Mouse (Mus musculus) limb, embryonic 13.5 days (tissue): Measurements from ENCODE around the gene Reg1. TPM values are rescaled to one million over a fixed set of nuclear protein-coding genes. Genes with fewer than 3 reads are reported as not detected.
"Not testable (repeated sequence)": the region's sequence is repeated elsewhere in the genome, so short reads cannot be mapped to it uniquely, and the experiment has no call there.

Experiments
- ATAC-seq: fragments of 200-750 bp; cut with Nextera tagmentation; 2 replicates; pipeline ENCODE4 v1.8.0; 2017; ENCODE audit warnings: low read depth, moderate number of reproducible peaks, moderate TSS enrichment; ENCODE audit not compliant: low FRiP score
- H3K27ac ChIP-seq: fragments of 300-500 bp; sonication (generic); 2 replicates; pipeline ENCODE4 v1.5.1; 2015; ENCODE audit warnings: inconsistent platforms, mild to moderate bottlenecking, moderate library complexity
- H3K27me3 ChIP-seq: fragments of 300-500 bp; sonication (generic); 2 replicates; pipeline ENCODE4 v1.6.1; 2015; ENCODE audit warnings: mild to moderate bottlenecking, inconsistent platforms
- H3K36me3 ChIP-seq: fragments of 300-500 bp; sonication (generic); 2 replicates; pipeline ENCODE4 v1.6.1; 2015; ENCODE audit warnings: inconsistent platforms, mild to moderate bottlenecking, moderate library complexity
- H3K4me1 ChIP-seq: fragments of 300-500 bp; sonication (generic); 2 replicates; pipeline ENCODE4 v1.6.1; 2015; ENCODE audit warnings: inconsistent platforms
- H3K4me2 ChIP-seq: fragments of 300-500 bp; sonication (generic); replicated peaks from 2 replicates; pipeline ENCODE4 v1.6.1; 2015; ENCODE audit warnings: inconsistent platforms, mild to moderate bottlenecking, moderate library complexity
- H3K4me3 ChIP-seq: fragments of 300-500 bp; sonication (generic); 2 replicates; pipeline ENCODE4 v1.5.1; 2015; ENCODE audit warnings: moderate library complexity, mild to moderate bottlenecking, inconsistent platforms
- H3K9ac ChIP-seq: fragments of 300-500 bp; sonication (generic); 2 replicates; pipeline ENCODE4 v1.6.1; 2015; ENCODE audit warnings: mild to moderate bottlenecking, inconsistent platforms
- H3K9me3 ChIP-seq: fragments of 300-500 bp; sonication (generic); 2 replicates; pipeline ENCODE4 v1.6.1; 2016; ENCODE audit warnings: inconsistent platforms
- WGBS: fragments of 180-500 bp; shearing (Covaris S2); methylation state at CpG from one replicate; pipeline ENCODE4 v1.1.7; 2015; 5-methylcytosine and 5-hydroxymethylcytosine counted together
- polyA plus RNA-seq: library from polyadenylated mRNA; unstranded; fragments of >200 nt; fragmentation: Nextera tagmentation; extraction: Ambion mirVana; gene quantifications from 2 replicates; pipeline ENCODE4 v1.2.1, GENCODE M21; 2015

The Reg1 gene
- not detected in 2 replicates for polyA plus RNA-seq

DNA sequence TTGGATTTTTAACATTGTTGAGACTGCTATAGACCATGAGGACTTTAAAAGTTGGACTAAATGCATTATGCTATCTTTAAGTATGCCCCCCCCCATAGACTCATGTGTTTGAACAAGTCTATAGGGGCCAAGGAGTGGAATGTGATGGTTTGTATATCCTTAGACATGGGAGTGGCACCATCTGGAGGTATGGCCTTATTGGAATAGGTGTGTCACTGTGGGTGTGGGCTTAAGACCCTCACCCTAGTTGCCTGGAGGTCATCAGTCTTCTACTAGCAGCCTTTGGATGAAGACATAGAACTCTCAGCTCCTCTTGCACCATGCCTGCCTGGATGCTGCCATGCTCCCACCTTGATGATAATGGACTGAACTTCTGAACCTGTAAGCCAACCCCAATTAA lies at the start of gene Reg1:
Gene Reg1 (plus strand): TSS at position 301 of the 400 bp plus-strand sequence.
- not testable (repeated sequence) for H3K9me3 ChIP-seq, H3K9ac ChIP-seq, H3K4me1 ChIP-seq, ATAC-seq, H3K4me2 ChIP-seq, H3K36me3 ChIP-seq, H3K27ac ChIP-seq, H3K4me3 ChIP-seq, H3K27me3 ChIP-seq

DNA sequence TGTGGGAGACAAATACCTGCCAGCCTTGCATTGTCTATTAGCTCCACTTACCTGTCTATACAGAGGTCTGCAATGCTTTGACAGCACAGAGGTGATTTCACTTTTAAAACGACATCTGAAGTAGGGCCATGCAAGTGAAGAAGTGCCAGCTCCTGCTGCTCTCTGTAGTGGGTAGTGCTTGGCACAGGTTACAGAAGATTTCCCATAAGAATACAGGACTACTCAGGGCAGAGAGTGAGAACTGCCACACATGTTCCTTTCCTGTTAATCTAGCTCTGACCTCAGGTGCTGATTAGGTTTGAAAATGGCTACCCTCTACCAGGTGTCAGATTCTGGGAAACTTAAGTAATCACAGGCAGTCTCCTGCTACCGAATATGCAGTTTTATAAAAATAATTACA lies 43.7 kb upstream of the Reg1 start, which contains the start of gene Reg3d:
Gene Reg3d (minus strand): TSS at position 101 of the 400 bp plus-strand sequence.
- H3K27ac ChIP-seq, result no peak within 1 kb of the TSS
- H3K4me1 ChIP-seq, result no peaks in the 10 kb centered on the region
- 72% methylated on average over 2 of the region's 2 CpGs for WGBS
- H3K4me3 ChIP-seq, result no peak within 1 kb of the TSS
- no peaks in the 10 kb centered on the region for H3K36me3 ChIP-seq
- H3K9me3 ChIP-seq, result no peaks in the 10 kb centered on the region
- no peak within 1 kb of the TSS for H3K4me2 ChIP-seq
- no peak within 1 kb of the TSS for H3K9ac ChIP-seq
- ATAC-seq, result no peak
- H3K27me3 ChIP-seq, result no peaks in the 10 kb centered on the region

DNA sequence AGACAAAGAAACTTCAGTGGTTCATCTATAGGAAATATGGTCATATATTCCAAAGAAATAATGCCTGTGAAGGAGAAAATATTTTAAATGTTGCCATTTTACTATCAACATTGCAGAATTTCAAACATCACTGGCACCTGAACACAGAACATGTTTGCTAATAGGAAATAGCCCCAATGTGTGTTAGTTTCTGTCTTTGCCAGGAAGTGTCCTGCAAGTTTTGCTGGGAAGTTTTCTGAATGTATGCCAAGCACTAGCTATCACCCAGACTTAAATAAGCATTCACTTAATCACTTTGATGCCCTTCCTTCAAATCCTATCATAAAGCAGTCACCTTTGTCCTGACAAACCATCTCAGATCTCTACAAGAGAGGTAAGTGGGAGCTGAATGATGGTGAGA lies 42.1 kb upstream of the Reg1 start, which contains the start of gene Reg3a:
Gene Reg3a (plus strand): TSS at position 301 of the 400 bp plus-strand sequence.
- Histone ChIP-seq H3K4me3 (no peak within 1 kb of the TSS), H3K36me3 (no peaks in the 10 kb centered on the region), H3K4me2 (no peak within 1 kb of the TSS), H3K4me1 (no peaks in the 10 kb centered on the region), H3K9ac (no peak within 1 kb of the TSS), H3K9me3 (no peaks in the 10 kb centered on the region), H3K27ac (no peak within 1 kb of the TSS), H3K27me3 (no peaks in the 10 kb centered on the region)
- ATAC-seq, result no peak

DNA sequence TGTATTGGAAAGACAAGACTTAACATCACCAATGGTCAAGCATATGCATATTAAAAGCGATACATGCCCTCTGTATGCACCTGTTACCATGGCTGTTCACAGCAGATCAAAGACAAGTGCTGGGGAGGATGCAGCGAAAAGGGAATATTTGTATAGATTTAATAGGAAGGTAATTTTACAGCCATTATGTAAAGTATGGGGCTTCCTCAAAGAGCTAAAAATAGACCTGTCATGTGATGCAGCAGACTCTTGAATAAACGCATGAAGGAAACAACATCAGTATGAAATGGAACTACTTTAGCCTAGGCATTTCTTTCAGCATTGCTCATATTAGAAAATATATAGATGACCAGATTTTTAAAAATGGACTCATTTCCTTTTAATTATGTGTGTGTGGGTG lies 36.9 kb upstream of the Reg1 start:
- no peak for ATAC-seq
- Histone ChIP-seq H3K4me3 (no peak overlapping the region), H3K4me2 (no peak overlapping the region), H3K4me1 (no peaks in the 10 kb centered on the region), H3K27me3 (no peaks in the 10 kb centered on the region), H3K9me3 (no peaks in the 10 kb centered on the region), H3K27ac (no peak overlapping the region), H3K36me3 (no peaks in the 10 kb centered on the region), H3K9ac (no peak overlapping the region)
- WGBS, result 88% methylated on average over 3 of the region's 3 CpGs

DNA sequence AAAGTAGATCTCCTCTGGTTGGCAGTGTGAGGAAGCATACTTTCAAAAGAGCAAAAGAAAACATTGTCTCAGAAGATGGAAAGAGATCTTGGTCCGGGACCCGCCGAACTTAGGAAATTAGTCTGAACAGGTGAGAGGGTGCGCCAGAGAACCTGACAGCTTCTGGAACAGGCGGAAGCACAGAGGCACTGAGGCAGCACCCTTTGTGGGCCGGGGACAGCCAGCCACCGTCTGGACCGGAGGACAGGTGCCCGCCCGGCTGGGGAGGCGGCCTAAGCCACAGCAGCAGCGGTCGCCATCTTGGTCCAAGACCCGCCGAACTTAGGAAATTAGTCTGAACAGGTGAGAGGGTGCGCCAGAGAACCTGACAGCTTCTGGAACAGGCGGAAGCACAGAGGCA lies 27.2 kb upstream of the Reg1 start, which contains the start of gene Reg2:
Gene Reg2 (plus strand): TSS at position 301 of the 400 bp plus-strand sequence.
- not testable (repeated sequence) for ATAC-seq, H3K9ac ChIP-seq, H3K4me2 ChIP-seq, H3K27me3 ChIP-seq, H3K27ac ChIP-seq, H3K4me1 ChIP-seq, H3K36me3 ChIP-seq, H3K4me3 ChIP-seq, H3K9me3 ChIP-seq
- WGBS, result 95% methylated on average over 5 of the region's 17 CpGs

DNA sequence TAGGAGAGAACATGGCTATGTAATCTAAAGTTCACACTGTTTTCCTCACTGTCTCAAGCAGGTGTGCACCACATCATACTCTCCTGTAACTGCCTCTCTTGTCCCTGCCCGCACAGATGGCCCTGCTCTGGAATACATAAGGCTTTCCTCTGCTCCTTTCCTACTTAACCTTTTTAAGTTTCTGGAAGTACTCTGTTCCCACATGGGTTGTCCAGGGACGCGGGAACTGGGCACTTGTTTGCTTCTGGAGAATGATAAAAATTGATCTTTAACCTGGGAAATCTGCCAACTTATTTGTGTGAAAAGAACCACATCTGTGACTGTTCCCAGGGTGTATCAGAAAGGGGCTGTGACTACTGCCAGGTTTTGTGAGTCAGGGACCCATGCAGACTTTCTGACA lies 3.0 kb downstream of the Reg1 start:
- Histone ChIP-seq H3K27me3 (no peaks in the 10 kb centered on the region), H3K4me2 (no peak overlapping the region), H3K9me3 (no peaks in the 10 kb centered on the region), H3K27ac (no peak overlapping the region), H3K4me1 (no peaks in the 10 kb centered on the region), H3K9ac (no peak overlapping the region), H3K36me3 (no peaks in the 10 kb centered on the region), H3K4me3 (no peak overlapping the region)
- 77% methylated on average over 3 of the region's 3 CpGs for WGBS
- ATAC-seq, result no peak

DNA sequence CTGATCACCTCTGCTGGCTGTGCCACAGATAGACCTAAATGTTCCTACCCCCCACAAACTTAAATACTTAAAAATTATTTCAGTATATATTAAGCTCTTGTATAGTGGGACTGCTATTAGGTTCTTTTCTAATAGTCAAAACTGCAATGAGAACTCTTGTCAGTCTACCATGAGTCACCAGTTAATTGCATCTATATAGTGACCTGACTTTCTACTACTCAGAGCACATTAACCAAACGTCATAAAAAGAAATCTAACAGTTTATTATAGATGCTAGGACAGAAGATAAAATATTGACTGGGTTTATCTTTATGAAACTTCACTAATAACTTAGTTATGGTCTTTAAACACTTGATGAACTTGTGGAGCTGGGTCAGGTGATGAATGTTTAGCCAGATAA lies 24.7 kb downstream of the Reg1 start:
- no peaks in the 10 kb centered on the region for H3K36me3 ChIP-seq
- no peak overlapping the region for H3K9ac ChIP-seq
- H3K27me3 ChIP-seq, result no peaks in the 10 kb centered on the region
- no peak overlapping the region for H3K27ac ChIP-seq
- ATAC-seq, result no peak
- H3K4me1 ChIP-seq, result no peaks in the 10 kb centered on the region
- no peak overlapping the region for H3K4me2 ChIP-seq
- 57% methylated on average over 1 of the region's 1 CpGs for WGBS
- no peak overlapping the region for H3K4me3 ChIP-seq
- no peaks in the 10 kb centered on the region; the same call in 1 of the 2 replicates for H3K9me3 ChIP-seq

DNA sequence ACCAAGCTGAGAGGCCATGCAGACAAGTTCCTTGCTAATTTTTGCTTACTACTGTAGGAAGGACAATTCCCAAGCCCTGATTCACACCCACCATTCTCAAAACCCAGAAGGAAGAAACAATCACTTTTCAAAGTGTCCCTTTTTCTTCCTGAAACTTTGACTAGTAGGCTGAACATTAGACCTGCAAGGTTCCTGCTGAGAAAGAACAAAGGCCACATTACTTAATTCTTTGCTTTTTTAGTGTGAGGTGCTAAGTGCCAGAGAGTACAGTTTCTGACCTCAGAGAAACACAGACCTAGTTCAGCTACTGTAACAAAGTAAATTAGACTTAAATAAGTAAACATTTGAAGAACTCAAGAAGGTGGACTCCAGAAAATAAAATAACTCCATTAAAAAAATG lies 25.9 kb downstream of the Reg1 start:
- no peaks in the 10 kb centered on the region for H3K9me3 ChIP-seq
- no peaks in the 10 kb centered on the region for H3K4me1 ChIP-seq
- no peak overlapping the region for H3K4me2 ChIP-seq
- no peak overlapping the region for H3K4me3 ChIP-seq
- no peak overlapping the region for H3K9ac ChIP-seq
- H3K36me3 ChIP-seq, result no peaks in the 10 kb centered on the region
- ATAC-seq, result no peak
- H3K27me3 ChIP-seq, result no peaks in the 10 kb centered on the region
- H3K27ac ChIP-seq, result no peak overlapping the region

DNA sequence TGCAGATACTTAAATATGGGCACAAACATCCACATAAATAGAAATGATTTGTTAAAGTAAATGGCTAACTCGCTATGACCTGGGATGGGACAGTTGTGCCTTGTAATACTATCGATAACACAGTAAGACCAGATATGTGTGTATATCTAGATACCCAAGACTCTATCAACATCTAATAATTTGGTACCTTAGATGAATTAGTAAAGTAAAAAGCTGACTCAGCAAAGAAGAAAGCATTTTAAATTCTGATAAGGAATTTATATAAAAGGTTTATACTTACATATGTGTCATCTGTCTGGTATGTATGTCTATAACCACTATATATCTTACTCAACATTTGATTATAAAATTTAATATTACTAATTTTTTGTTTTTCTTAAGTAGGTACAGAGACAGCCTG lies 30.3 kb downstream of the Reg1 start:
- ATAC-seq, result no peak
- Histone ChIP-seq H3K4me3 (no peak overlapping the region), H3K27me3 (no peaks in the 10 kb centered on the region), H3K9me3 (no peaks in the 10 kb centered on the region), H3K36me3 (no peaks in the 10 kb centered on the region), H3K9ac (no peak overlapping the region), H3K27ac (no peak overlapping the region), H3K4me1 (no peaks in the 10 kb centered on the region), H3K4me2 (no peak overlapping the region)
- WGBS, result 90% methylated on average over 2 of the region's 2 CpGs

DNA sequence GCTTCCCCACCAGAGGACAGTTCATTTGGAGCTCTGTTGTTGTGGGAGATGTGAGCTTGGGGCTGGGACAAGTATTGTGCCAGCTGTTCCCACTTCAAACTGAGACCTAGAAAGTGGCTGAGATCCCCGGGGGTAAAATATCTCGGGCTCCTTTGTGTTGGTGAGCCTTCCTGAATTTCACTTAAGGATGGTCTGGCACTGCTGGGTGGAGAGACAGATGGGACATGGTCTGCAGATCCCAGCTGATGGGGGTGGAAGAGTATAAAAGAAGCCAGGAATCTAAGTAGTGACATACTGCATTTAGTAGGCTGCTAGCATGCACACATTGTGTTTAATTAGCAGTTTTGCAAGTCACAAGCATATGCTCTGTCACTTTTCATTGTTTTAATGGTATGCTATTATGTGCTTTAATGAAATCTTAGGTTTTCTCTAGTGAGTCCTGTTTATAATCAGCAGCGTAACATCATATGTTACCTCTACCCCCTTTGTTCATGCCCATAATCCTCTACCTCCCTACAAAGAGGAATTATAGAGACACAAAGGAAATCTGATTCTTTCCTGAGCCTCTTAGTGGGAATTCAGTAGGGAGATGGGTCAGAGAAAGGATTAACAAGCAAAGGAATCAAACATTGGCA lies 37.8 kb downstream of the Reg1 start:
- Histone ChIP-seq H3K27me3 (no peaks in the 10 kb centered on the region), H3K9me3 (no peaks in the 10 kb centered on the region), H3K4me2 (no peak overlapping the region), H3K27ac (no peak overlapping the region), H3K36me3 (no peaks in the 10 kb centered on the region), H3K4me3 (no peak overlapping the region), H3K9ac (no peak overlapping the region), H3K4me1 (no peaks in the 10 kb centered on the region)
- WGBS, result 58% methylated on average over 3 of the region's 3 CpGs
- ATAC-seq, result no peak

DNA sequence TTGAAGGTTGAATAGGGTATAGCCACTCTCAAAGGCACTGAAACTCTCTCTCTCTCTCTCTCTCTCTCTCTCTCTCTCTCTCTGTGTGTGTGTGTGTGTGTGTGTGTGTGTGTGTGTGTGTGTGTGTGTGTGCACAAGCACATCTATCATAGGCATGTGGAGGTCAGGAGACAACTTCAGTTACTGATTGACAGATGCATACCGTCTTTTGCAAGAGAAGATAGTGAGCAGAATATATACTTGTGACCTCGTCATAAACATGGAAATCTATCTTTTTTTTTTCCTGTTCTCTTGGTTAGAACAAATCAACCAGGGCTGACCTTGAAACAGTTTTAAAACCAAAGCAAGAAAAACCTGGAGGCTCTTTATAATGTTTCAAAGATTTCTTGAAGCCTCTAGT lies 39.8 kb downstream of the Reg1 start:
- Histone ChIP-seq H3K4me2 (no peak overlapping the region), H3K9ac (no peak overlapping the region), H3K4me1 (no peaks in the 10 kb centered on the region), H3K36me3 (no peaks in the 10 kb centered on the region), H3K27me3 (no peaks in the 10 kb centered on the region), H3K27ac (no peak overlapping the region), H3K9me3 (no peaks in the 10 kb centered on the region), H3K4me3 (no peak overlapping the region)
- 79% methylated on average over 2 of the region's 2 CpGs for WGBS
- ATAC-seq, result no peak

DNA sequence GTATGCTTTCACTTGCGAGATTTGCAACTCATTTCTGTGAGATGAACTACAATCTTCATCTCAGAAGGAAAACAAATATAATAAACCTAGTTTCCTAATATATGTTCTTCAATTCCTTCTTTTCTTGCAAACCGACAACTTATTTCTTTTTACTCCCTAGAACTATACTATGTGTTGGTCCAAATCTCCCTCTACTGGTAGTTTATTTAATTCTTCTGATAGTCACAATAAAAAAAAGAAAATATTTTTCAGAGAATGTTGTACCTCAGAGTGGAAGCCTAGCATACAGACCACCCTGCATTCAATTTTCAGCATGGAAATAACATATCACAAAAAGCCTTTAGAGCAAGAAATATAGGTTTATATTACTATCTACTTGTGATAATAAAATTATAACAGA lies 40.8 kb downstream of the Reg1 start:
- no peak overlapping the region for H3K27ac ChIP-seq
- H3K9ac ChIP-seq, result no peak overlapping the region
- H3K4me2 ChIP-seq, result no peak overlapping the region
- no peaks in the 10 kb centered on the region for H3K4me1 ChIP-seq
- no peaks in the 10 kb centered on the region for H3K36me3 ChIP-seq
- H3K4me3 ChIP-seq, result no peak overlapping the region
- no peak for ATAC-seq
- 80% methylated on average over 2 of the region's 2 CpGs for WGBS
- H3K9me3 ChIP-seq, result no peaks in the 10 kb centered on the region
- H3K27me3 ChIP-seq, result no peaks in the 10 kb centered on the region

DNA sequence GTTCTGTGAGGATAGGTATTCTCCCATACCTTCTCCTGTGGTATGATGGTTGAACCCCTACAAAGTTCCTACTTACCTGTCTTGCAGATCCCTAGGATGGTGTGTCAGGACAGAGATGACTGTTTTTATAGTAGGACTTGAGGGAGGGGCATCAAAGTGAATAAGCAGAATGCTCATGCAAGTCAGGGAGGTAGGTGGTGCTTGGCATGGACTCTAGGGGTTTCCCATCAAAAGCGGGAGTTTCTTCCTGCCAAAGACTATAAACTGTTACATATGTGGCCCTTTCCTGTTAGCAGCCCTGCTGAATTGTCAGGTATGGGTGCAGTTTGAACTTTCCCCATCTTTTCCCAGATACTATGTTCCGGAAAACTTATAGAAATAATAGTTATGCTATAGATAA lies 46.3 kb downstream of the Reg1 start, which contains the start of gene Reg3g:
Gene Reg3g (minus strand): TSS at position 101 of the 400 bp plus-strand sequence.
- Histone ChIP-seq H3K4me1 (no peaks in the 10 kb centered on the region), H3K27ac (no peak within 1 kb of the TSS), H3K9me3 (no peaks in the 10 kb centered on the region), H3K9ac (no peak within 1 kb of the TSS), H3K4me2 (no peak within 1 kb of the TSS), H3K4me3 (no peak within 1 kb of the TSS), H3K27me3 (no peaks in the 10 kb centered on the region), H3K36me3 (no peaks in the 10 kb centered on the region)
- no peak for ATAC-seq
- 78% methylated on average over 2 of the region's 2 CpGs for WGBS
